Mouse (Mus musculus): Measurements from ENCODE around the gene Clca4b.
"Not testable (repeated sequence)": the region's sequence is repeated elsewhere in the genome, so short reads cannot be mapped to it uniquely, and the experiment has no call there.

The Clca4b gene

DNA sequence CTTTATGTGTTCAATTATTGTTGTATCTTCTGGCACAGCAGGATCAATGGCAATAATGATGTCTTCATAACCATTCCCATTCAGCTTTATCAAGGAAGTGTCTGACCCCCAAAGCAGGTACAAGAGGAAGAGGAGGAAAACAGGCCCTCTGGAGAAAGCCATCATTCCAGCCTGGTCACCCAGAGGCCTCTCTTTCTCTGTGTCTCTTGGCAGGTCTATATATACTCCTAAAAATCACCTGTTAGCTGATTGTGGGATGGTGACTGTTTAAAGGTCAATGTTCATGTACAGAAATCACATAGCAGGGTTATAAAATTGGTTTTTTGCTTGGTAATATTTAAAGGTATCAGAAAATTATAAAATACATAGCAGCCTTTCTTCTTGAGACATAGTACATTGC is at the start of gene Clca4b:
Clca4b (minus strand) TSS at position 195 of the 400 bp plus-strand sequence.
- DNase-seq (ENCODE audit: low read depth, low spot score), result no peak

DNA sequence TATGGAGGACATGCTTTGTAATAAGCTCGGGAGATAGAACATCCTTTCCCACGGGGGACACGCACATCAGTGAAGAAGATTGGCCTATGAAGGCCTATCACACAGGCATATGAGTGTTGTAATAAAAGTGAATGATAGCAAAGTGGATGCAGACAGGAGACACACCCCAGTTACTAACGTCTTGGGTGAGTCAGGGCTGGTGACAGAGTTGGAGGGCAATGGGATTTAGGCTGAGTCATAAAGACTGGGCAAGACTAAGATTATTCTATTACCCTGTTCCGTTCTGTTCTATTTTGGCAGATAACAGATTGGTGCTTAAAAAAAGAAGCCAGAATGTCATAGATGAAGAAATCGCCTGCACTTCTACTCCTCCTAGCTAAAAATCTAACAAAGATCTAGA is 48.2 kb upstream of the Clca4b start:
- peak; percentile 48 for DNase-seq (ENCODE audit: low read depth, low spot score)

DNA sequence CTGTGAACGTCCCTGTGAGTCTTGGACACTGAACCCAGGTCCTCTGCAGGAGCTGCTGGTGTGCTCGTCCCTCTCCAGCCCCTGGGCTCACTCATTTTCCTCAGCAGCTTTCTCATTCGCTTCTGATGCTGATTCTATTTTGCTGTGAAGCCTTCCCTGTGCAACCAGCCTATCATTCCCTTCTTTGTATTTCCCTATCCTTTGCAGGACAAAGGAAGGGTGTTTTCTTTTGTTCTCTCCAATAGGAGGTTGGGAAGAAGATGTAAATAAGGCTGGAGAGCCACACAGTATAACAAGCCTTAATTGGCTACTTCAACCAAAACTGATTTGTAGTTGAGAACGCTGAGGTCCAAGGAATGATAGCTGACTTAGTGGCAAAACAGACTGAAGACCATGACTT is 45.3 kb upstream of the Clca4b start:
- no peak for DNase-seq (ENCODE audit: low read depth, low spot score)

DNA sequence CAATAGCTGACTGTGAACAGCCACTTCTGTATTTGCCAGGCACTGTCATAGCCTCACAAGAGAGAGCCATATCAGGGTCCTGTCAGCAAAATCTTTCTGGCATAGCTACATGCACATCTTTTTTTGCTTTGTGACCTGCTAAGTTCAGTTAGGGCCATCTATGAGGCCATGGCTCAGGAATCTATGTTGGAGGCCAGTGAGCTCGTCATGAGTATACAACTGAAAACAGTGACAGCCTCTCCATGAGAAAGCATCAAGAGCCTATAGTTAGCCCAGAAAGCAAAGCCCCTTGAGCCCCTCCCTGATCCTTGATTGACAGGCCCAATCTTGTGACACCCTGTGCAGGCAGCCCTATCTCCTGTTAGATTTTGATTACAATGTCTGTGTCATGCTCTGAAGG is 43.8 kb upstream of the Clca4b start:
- DNase-seq (ENCODE audit: low read depth, low spot score), result no peak

DNA sequence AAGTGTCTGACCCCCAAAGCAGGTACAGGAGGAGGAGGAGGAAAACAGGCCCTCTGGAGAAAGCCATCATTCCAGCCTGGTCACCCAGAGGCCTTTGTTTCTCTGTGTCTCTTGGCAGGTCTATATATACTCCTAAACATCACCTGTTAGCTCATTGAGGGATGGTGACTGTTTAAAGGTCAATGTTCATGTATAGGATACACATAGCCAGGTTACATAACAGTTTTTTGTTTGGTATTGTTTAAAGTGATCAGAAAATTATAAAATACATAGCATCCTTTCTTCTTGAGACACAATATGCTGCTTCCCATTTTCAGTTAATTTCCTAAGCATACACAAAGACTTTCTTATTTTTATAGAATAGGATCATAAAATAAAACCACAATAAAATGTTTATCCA is 42.6 kb upstream of the Clca4b start, which contains the start of gene Clca4a:
Clca4a (minus strand) TSS at position 101 of the 400 bp plus-strand sequence.
- no peak for DNase-seq (ENCODE audit: low read depth, low spot score)

DNA sequence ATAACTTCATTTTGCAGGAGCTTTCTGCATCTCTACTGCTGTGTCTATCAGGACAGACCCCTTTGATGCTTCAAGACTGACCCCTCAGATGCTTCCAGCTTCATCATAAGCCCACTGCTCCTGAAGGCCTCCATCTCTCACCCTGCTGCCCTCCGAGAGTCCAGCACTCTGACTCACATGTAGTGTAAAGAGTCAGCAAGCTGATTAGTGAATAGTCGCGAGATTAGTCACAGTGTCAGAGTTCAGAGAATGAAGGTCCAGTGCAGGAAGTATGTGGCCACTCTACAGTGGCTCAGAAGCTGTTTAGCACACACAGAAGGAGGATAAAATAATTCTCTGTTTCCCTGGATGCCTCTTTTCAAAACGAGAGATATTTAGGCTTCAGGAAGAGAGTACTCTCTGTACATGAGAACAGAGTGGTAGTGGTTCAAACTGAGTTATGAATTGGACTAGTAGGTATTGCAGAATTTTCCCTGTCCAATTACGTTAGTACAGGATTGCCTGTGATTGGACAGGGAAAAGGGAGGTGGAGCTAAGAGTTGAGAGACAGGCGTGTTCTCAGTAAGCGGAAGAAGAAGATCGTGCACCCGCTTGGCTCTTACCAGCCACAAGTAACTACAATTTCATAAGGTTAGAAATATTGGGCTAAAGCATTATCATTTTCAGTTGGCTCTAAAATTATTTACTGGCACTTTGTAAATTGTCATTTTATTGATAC is 39.4 kb upstream of the Clca4b start:
- DNase-seq (ENCODE audit: low read depth, low spot score), result no peak

DNA sequence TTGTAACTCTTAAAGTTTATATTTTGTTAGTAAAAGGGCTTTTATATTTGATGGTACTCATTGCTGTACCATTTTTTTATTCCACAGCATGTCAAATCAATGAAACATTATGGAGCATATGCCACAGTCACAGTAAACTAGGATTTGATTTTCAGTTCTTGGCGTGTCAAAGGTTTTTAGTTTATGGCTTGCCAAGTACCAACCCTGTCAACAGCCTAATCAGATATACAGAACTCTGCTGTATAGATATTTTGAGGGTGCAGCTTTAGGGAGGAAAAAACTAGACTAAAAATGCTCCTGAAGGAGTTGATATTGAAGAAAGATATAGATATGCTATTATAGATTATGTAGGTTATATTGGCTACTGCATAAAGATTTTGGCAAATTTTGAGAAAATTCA is 37.4 kb upstream of the Clca4b start:
- DNase-seq (ENCODE audit: low read depth, low spot score), result no peak

DNA sequence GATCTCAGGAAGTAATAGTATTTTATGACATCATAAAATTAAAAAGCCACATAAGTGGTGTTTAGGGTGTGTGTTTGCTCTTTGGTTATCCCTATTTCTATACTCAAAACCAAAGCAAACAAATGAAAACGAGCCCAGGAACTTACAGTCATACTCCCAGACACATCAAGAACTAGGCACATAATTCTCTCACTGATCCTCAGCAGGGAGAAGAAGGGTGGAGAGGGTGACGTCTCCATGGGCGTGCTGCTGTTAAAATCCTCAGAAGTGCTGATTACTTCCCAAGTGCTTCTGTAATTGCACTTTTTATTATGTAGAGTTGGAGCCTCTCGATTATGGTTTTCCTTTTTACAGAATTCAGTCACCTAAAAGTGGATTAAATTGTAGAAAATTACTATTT is 33.7 kb upstream of the Clca4b start:
- DNase-seq (ENCODE audit: low read depth, low spot score), result no peak

DNA sequence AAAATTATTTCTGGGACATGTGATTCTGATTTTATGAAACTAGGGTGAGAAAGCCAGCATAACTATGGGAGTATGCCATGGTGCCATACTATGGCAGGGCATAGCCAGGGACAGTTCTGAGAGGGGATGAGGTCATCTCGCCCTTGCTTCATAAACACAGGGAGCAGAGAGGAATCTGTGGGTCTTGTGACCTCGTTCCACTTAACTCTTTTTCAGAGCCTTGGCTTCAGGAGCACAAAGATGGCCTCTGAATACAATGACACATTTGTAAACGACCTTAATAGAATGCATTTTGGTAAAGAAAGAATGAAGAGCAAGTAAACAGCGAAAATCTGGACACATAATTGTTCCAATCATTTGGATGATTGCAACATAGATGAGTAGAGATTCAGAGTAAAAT is 18.5 kb upstream of the Clca4b start:
- DNase-seq (ENCODE audit: low read depth, low spot score), result peak; percentile 80

DNA sequence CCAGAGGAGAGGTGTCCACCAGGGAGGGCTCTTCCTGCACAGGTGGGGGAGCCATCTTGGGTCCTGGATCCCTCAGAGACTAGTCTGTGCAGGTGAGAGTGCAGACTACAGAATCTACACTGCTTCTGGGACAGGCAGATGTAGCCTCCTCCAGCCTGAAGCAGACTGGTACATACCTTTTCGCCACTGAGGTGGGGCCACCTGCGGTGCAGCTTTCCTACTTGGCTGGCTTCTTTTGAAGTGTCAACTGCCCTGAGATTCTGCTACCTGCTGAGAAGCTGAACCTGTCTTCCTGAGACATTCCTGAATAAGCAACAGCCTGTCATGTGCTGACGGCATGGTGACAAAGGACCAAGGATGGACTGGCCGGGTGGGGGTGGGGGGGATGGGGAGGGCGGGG is 15.0 kb upstream of the Clca4b start:
- not testable (repeated sequence) for DNase-seq (ENCODE audit: low read depth, low spot score)

DNA sequence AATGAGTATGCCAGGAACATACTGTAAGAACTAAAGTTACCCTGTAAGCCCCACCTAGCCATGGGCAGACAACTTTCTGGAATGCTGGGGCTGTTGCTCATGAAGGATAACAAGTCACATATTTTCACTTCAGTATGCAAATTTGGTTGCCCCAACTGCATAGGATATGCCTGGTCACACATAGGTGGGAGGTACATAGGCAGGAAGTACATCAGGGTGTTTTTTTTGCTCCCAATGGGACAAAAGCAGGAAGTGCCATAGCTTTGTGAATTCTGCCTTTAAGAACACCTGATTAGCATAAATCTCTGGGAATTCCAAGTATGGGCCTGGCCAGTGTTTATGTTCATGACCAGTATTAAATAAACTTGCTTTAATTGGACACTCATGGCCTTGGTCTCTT is 1.3 kb upstream of the Clca4b start:
- DNase-seq (ENCODE audit: low read depth, low spot score), result not testable (repeated sequence)

DNA sequence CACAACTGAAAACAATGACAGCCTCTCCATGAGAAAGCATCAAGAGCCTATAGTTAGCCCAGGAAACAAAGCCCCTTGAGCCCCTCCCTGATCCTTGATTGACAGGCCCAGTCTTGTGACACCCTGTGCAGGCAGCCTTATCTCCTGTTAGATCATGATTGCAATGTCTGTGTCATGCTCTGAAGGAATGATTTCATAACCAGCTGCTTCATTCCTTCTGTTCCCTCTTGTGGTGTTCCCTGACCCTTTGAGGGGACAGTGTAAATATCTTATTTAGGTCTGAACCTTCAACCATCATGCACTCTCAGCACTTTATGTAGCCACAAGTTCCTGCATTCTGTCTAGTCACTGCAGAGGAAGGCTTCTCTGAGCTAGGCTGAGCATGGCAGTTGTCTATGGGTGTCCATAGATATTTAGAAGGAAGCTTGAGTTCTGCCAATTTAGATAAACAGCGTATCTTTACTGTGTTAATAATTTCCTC is 722 bp upstream of the Clca4b start:
- no peak for DNase-seq (ENCODE audit: low read depth, low spot score)

DNA sequence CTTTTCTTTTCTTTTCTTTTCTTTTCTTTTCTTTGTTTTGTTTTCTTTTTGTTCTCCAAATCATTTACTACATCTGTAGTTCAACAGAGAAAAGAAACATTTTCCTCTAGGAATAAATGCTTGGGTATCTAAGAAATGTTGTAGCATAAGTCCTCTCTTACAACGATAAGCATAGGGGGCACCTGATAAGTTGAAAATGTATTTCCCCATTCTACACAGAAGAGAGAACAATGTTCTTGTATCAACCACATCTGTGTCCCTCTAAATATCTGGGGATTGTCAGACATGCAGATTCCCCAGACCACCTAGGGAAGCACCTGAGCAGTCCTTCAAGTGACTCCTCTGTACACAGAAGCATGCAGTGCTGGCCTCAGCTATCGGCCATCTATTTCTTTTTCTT is 18.3 kb downstream of the Clca4b start:
- DNase-seq (ENCODE audit: low read depth, low spot score), result no peak

DNA sequence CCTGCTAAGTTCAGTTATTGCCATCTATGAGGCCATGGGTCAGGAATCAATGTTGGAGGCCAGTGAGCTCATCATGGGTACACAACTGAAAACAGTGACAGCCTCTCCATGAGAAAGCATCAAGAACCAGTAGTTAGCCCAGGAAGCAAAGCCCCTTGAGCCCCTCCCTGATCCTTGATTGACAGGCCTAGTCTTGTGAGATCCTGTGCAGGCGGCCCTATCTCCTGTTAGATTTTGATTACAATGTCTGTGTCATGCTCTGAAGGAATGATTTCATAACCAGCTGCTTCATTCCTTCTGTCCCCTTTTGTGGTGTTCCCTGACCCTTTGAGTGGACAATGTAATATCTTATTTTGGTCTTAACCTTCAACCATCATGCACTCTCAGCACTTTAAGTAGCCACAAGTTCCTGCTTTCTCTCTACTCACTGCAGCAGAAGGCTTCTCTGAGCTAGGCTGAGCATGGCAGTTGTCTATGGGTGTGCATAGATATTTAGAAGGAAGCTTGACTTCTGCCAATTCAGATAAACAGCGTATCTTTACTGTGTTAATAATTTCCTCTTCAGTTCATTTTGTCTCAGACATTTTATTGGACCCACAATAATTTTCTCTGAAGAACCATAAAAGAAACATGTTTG is 35.2 kb downstream of the Clca4b start:
- DNase-seq (ENCODE audit: low read depth, low spot score), result no peak

DNA sequence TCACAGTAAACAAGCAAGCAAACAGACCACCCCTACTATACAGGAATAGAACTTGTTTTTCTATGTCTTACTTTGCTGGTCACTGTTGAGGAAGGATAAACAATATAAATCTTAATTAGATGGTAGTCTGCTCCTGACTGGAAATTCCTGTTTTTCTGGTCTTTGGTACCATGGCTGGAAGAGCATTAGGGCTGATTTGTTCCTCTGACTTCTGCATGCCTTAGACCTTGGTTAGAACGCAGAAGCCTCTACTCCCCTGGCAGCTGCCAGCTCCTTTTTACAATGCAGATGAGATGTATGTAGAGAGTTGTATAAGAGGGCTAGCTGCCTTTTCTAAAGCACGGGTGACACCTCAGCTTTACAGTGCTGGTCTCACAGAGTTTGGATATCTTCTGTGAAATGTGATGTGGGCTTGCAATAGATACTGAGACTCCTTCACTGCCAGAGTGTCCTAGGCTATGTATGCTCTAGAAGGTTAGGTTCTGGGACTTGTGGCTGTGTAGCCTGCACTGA is 42.0 kb downstream of the Clca4b start:
- DNase-seq (ENCODE audit: low read depth, low spot score), result peak; percentile 1

DNA sequence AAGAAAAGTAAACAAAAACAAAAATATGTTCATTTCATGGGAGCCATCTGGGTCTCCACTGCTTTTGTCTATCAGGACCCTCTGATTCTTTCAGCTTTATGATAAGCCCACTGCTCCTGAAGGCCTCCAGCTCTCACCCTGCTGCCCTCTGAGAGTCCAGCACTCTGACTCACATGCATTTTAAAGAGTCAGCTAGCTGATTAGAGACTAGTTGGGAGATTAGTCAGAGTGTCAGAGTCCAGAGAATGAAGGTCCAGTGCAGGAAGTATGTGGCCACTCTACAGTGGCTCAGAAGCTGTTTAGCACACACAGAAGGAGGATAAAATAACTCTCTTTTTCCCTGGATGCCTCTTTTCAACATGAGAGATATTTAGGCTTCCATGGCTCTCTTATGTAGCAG is 45.4 kb downstream of the Clca4b start:
- DNase-seq (ENCODE audit: low read depth, low spot score), result no peak

DNA sequence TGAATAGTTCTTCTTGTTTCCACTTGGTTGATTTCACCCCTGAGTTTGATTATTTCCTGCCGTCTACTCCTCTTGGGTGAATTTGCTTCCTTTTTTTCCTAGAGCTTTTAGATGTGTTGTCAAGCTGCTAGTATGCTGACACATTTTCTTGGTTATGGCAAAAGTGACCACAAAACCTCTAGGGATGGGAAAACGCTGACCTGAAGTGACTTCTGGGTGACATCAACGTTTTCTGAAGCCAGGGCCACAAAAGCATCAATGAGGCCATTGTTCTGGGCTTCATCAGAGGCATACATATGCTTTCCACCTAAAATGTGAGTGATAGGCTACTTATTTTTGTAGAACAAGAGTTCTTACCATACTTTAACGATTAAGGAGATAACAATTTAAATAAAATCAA is 60.3 kb downstream of the Clca4b start:
- DNase-seq (ENCODE audit: low read depth, low spot score), result peak; percentile 45

All from brain, adult 2 months (tissue).